Mouse (Mus musculus): ENCODE results near the gene Wdr12. TPM values are rescaled to one million over a fixed set of nuclear protein-coding genes. Genes with fewer than 3 reads are reported as not detected.
"Not testable (repeated sequence)": the region's sequence is repeated elsewhere in the genome, so short reads cannot be mapped to it uniquely, and the experiment has no call there.

The Wdr12 gene
- polyA plus RNA-seq (2017; shearing (Covaris generic)) = 10 to 100 TPM; 36.9 to 48.5 (median 46.8) TPM

DNA sequence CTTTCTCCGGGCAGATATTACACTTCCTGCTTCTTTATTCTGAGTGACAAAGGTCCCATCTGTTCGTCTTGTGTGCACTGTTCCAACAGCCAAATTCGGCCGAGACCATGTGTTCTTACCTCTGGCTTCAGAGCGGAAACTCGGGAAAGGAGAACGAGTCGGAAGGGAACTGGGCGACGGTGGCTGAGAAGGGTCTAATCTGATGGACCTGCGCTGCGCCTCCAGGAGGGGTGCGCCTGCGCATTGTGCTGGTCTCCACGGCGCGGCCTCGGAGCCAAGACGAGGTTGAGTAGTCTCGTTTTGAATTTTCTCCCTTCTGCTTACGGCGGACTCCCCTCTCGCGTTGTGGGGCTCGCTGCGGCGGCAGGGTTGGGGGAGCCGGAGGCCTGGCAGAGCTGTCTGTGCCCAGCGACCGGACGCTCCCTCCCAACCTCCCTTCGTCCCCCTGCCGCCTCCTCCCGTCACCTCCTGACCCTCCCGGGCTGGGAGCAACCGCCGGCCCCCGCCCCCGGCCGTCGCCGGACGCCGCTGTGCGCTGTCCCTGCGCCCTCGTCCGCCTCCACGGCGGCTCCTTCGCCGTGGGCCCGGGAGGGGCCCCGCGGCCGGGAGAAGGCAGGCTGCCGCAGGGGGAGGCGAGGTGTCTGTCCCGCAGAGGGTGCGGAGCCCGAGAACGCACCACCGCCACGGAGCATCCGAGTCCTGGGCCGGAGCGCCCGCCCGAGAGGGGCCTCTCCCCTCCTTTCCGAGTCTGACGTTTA is at the start of gene Wdr12, which contains the start of gene Carf:
Gene Wdr12, minus strand, starts transcription at position 622 of the 758 bp plus-strand sequence.
Gene Carf, plus strand, starts transcription at position 224 of the 758 bp plus-strand sequence.
- ATAC-seq = peak; percentile 81

DNA sequence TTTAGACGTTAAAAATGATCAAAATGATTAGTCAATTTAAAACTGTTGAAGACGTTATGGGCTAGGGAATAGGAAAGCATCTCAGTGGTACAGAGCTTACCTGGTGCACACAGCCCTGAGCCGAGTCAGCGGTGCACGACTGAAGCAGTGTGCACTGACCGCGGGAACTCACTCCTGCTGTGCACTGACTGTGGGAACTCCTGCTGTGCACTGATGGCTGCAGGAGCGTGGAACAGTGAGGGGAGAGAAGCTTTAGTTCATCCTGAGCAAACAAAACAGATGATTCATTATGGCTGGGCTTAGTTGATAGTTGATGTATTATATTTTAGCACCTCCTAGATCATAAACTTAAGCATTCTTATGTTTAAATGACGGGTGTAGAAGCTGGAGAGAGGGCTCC is 38.9 kb upstream of the Wdr12 start:
- ATAC-seq = no peak

DNA sequence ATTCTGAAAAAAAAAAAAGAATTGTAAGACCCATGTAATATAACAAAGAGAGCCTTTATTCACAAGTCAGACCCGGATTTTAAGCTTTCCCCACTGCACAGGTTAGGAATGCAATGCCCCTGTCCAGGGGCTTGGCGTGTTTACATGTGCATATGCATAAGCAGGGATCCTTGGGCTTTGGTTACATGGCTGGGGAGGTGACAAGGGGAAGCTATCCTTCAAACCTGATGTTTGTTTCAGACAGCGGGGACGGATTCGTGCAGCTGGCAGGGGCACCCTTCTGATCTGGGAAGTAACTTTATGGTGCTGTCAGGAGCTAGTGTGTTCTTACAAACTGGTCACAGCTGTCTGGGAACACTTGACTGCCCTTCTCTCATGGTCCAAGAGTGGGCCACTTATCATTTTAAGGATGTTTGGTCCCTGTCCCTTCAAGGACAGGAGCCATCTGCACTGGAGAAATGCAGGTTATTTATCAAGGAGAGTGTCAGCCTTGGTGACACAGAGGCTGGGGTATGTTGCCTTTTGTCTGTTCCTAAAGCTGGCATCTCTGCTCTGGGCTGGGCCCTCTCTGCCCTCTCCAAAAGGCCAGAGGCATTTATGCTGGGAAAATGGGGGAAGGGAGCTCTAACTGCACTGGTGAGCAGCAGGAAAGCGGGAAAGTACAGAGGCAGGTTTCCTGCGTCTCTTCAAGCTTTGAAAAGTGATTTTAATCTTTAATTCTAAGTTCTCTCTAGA is 19.4 kb upstream of the Wdr12 start:
- no peak for ATAC-seq

DNA sequence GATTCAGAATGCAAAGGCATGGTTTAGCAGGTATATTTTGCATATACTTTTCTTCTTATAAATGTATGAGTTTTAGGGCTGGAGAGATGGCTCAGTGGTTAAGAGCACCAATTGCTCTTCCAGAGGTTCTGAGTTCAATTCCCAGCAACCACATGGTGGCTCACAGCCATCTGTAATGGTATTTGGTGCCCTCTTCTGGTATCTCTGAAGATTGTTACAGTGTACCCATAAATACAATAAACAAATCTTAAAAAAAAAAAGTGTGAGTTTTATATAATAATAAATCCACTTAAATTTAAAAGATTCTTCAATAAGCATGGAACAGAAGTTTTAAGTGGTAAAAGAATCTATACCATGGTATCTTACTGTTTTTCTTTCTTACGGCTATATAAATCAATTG is 6.1 kb upstream of the Wdr12 start:
- ATAC-seq = no peak

DNA sequence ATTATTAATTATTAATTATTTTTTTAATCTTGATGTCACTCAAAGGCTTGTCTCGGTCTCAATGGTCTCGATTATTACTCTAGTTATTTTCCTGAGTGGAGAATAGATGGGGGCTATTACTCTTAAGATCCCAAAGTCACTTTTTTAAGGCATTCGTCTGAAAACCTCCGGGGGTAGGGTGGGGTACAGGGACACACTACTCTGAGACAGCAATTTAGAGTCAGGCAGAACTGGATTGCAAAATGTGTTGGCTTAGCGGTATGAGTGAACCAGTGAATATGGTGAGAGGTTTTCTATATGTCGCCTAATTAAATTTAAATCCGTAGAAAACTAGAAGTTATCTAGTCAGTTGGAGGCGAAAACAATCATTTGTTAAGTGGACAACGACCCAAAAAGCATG is 394 bp upstream of the Wdr12 start:
- ATAC-seq = no peak

DNA sequence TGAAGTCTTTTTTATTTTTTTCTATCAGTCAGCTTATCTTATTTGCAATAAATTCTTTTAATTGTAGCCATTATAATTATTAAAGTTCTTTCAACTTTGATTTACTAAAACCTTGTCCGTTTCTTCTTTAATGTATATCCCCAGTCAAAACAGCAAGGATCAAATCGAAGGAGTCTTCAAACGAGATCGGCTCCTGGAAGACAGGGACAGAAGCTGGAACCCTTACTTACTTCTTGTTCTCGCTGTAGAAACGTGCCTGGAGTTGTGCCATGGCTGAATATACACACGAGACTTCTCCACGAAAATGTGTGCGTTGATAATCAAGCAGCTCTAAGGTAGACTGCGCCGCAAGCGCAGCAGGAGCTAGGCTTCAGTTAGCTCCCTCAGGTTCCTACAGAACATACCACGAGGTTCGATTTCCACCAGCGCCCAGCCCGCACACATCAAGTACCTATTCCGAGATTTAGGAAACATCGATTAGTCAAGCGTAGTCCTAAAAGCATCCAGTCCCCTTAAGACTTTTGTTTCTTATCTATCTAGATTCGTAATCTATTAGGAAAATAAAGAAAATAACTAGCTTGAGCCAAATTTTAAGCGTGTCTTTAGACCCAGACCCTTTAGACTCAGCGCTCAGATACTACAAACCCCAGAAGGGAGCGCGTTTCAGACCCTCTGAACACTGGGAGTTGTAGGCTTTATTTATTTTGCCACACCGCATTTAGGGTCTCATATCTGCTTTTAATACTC is 995 bp downstream of the Wdr12 start:
- peak; percentile 81 for ATAC-seq

DNA sequence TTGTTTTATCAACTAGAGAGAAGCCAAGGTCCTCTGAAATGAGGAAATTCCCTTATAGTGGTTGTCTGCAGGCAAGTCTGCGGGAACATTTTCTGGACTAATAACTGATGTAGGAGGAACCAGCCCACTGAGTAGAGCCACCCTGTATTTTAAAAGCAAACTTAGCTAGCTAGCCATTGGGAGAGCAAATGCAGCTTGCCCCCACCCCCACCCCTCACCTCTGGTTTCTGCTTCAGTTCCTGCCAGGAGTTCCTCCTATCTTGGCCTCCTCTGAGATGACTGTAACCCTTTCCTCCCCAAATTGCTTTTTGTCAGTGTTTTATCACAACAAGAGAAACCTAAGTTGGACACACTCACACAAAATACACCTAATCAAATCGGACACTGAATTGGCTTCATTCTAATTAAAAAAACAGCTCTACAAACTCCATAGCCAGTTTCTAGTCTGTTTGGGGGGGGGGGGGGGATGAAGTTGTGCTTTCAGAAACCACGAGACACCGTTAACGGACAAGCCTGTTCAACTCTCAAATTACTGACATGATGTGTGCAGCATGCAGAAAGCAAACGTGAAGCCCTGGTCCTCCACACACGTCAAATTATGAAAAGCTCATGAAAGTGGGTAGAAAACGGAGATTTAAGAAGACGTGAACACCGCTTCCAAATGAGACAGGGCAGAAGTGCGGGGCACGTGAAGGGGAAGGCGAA is 1.7 kb downstream of the Wdr12 start:
- ATAC-seq = no peak

DNA sequence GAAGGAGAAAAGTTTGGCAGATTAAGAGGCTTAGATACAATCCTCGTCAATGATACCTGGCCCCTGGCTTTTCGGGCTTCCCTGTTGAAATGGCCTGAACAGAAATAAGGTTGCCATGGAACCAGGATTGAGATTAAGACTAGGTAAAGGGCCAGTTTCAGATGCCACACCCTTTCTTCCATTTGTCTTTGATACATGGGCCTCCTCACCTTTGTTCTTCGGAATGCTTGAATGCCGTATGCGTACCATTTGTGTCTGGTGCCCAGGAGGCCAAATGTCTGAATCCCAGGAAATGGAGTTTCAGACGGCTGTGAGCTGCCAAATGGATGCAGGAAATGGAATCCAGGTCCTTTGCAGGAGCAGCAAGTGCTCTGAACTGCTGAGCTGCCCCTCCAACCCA is 22.0 kb downstream of the Wdr12 start:
- ATAC-seq = no peak

DNA sequence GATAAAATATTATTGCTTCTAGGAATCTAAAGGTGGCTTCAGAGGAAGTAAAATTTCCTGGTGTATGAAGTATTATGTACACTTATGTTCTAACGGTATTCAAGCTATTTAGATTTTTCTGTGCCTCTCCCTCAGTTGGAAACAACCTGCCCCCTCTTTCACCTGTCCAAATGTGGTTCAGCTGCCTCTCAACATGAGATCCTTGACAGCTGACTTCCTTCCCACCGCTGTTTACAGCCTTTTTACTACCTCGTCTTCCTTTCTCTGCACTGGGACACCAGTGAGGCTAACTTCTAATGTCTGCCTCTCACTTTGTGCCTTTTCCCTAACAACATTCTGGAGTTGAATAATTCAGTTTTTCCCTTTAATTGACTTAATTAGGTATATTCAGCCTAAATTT is 22.9 kb downstream of the Wdr12 start:
- no peak for ATAC-seq

DNA sequence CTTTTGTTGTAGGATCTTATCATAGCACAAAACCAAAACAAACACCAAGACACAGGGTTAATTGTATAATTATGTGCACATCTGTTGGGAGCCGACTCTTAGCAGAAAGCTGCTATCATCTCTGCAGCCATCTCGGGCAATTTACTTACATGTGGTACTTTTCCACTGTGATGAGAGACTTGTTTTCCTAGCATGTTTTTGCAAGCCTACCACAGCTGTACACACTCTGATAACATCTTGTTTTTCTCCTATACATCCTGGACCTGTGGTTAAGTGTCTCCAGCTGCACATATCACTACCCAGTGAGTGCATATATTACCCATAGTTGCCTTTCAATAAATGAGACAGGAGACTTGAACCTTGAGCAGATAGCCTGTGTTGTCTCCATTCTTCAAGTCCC is 23.5 kb downstream of the Wdr12 start:
- ATAC-seq = peak; percentile 48

DNA sequence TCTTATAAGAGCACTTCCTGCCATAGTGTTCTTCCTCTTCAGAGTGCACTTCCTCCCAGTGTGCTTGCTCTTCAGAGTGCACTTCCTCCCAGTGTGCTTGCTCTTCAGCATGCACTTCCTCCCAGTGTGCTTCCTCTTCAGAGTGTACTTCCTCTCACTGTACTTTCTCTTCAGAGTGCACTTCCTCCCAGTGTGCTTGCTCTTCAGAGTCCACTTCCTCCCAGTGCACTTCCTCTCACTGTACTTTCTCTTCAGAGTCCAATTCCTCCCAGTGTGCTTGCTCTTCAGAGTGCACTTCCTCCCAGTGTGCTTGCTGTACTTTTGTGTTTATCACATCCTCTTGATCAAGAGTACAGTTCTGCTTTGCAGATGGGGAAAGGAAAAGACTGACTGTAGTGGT is 27.7 kb downstream of the Wdr12 start:
- peak; percentile 65 for ATAC-seq

DNA sequence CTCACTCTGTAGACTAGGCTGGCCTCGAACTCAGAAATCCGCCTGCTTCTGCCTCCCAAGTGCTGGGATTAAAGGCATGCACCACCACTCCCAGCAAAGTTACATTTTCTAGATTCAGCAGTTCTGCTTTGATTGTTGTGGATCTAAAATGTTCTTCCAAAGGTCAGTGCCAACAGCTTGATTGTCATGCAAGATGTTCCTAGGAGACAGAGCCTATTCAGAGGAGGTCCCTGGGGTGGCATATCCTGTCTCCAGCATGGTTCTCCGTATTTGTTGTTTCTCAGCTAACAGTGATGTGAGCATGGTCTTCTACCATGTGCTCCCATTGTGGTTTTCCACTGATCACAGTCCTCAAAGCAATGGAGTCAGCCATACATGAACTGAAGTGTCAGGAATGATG is 42.1 kb downstream of the Wdr12 start:
- no peak for ATAC-seq

DNA sequence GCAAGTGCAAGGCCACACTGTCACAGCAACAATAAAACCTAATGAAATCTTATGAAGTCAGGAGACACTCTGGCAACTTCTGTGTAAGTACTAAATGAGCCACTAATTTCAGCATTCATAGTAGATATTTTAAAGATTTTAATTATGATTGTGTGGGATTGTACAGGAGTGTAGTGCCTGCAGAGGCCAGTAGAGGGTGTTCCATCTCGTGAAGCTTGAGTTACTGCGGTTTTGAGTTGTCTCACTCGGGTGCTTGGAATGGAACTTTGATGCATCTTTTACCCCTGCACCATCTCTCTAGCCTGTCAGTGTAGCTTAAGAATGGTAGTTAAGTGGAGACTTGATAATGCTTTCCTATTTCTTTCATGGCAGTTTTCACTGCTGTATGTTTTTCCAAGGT is 43.8 kb downstream of the Wdr12 start:
- ATAC-seq = no peak

DNA sequence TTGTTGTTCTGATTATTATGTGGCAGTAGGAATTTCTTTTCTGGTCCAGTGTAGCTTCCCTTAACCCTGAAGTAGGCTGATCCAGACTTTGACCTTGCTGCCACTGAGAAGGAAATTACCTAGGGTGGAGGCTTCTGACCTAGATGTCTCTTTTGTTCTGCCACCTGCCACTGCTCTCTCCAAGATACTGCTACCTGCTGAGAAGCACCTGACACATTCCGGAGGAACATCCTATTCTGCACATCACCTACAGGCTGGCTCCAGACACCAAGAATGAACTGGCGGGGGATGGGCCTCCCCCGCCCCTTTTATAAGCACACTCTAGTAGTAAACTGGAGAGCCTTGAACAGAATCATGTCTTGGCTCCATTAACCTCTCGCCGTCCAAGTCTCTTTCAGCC is 51.0 kb downstream of the Wdr12 start:
- not testable (repeated sequence) for ATAC-seq

DNA sequence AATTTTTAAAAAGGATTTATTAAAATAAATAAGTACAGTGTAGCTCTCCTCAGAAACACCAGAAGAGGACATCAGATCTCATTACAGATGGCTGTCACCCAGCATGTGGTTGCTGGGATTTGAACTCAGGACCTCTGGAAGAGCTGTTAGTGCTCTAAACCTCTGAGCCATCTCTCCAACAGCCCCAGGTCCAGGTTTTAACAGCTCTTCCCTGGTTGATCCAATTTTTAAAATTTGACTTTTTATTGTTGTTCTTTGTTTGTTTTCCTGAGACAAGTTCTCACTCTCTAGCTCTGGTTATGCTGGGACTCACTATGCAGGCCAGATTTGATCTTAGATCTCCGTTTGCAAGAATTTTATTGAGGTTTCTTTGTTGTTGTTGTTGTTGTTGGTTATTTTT is 53.9 kb downstream of the Wdr12 start:
- no peak for ATAC-seq

DNA sequence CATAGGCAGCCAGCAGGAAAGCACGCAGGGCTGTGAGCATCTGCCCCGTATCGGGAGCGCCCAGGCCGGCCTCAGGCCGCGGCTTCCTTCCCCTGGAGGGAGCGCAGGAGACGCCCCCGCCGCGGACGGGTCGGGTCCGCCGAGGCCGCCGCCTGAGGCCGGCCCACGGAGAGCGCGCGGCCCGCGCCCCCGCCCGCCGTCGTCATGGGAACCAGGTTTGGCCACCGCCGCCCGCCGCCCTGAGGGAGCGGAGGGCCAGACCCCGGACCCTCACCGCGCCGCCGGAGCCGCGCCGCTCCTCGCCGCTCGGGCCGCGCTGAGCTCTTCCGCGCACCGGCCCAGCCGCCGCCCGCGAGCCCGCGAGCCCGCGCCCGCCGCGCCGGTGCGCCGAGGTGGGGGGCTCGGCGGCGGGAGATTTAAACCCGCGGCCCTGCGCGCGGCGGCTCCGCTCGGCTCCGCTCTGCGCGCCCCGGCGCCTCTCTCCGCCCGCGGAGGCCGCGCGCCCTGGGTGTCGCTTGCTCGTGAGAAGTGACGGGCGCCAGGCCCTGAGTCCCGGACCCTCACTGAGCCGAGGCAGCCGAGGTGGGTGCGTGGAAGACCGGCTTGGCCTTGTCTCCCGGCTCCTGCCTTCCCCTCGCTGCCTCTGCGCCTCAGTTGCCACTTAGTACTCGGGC is 55.5 kb downstream of the Wdr12 start, which contains the start of gene Ica1l:
Gene Ica1l, minus strand, starts transcription at position 389 of the 674 bp plus-strand sequence.
- ATAC-seq = peak; percentile 69

DNA sequence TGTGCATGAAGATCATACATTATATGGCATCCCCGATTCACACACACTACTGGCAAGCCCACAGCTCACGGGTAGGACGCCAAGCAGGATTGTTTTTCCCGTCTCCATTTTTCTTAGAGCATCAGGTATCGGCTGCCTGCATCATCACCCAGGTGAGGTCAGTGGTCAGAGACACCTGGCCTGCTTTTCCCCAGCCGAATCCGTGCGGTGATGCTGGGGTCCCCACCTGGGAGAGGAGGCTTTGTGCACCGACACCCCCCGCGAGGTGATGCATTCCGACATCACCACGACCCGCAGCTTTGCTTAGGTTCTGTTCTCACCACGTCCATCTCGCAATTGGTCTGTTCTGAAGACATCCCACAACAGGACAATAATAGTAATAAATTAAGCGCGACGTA is 56.0 kb downstream of the Wdr12 start:
- no peak for ATAC-seq

DNA sequence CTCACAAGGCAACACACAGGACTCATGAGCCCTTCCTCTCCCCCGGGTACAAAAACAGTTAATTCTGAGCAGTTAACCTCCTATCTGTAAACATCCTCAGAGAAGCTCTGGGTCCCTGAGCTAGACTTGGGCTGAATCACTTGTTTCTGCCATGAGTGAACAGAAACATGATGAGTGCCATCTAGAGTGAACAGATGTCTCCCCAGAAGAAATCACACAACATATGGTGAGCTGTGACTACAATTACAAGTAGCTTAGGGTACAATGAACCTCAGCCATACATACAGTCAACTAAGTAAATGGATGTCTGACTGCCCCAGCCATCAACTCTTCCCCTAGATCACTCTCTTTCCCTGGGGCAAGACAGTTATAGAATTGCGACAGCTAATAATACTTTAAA is 63.4 kb downstream of the Wdr12 start:
- ATAC-seq = no peak

All from inflammation-experienced regulatory T-cells, adult 6 months (primary cell).